Mouse (Mus musculus): ENCODE measurements around the gene Itprip. TPM values are rescaled to one million over a fixed set of nuclear protein-coding genes. Genes with fewer than 3 reads are reported as not detected.

The Itprip gene
- polyA plus RNA-seq, 3 experiments from 2014 or later, result 7.8 to 10.4 (median 8.0) TPM

GRCm38 (mm10) chr19:47914191-47914590 lies 4.9 kb downstream of the Itprip start:
- no peak for ATAC-seq

GRCm38 (mm10) chr19:47913344-47913743 lies 5.8 kb downstream of the Itprip start:
- no peak for ATAC-seq

- peak; percentile 19 for ATAC-seq
These were observed 8.3 kb downstream of the Itprip start for GRCm38 (mm10) chr19:47910751-47911150.

GRCm38 (mm10) chr19:47910117-47910618 lies 8.9 kb downstream of the Itprip start:
- peak; percentile 83 for ATAC-seq

GRCm38 (mm10) chr19:47909387-47910116 lies 9.5 kb downstream of the Itprip start:
- peak; percentile 48 for ATAC-seq

- ATAC-seq, result no peak
These were observed 10.1 kb downstream of the Itprip start for GRCm38 (mm10) chr19:47908961-47909371.

GRCm38 (mm10) chr19:47907596-47907995 lies 11.5 kb downstream of the Itprip start:
- ATAC-seq, result no peak

- no peak for ATAC-seq
These were observed 13.5 kb downstream of the Itprip start for GRCm38 (mm10) chr19:47905603-47906002.

GRCm38 (mm10) chr19:47905081-47905480 lies 14.0 kb downstream of the Itprip start:
- ATAC-seq, result no peak

- no peak for ATAC-seq
These were observed 15.4 kb downstream of the Itprip start for GRCm38 (mm10) chr19:47903679-47904078.

- no peak for ATAC-seq
These were observed 16.5 kb downstream of the Itprip start for GRCm38 (mm10) chr19:47902316-47903201.

- no peak for ATAC-seq
These were observed 18.5 kb downstream of the Itprip start for GRCm38 (mm10) chr19:47900558-47900957.

- ATAC-seq, result no peak
These were observed 19.1 kb downstream of the Itprip start for GRCm38 (mm10) chr19:47900012-47900411.

GRCm38 (mm10) chr19:47898472-47899079 lies 20.5 kb downstream of the Itprip start:
- peak; percentile 81 for ATAC-seq

- ATAC-seq, result no peak
These were observed 26.0 kb downstream of the Itprip start for GRCm38 (mm10) chr19:47893092-47893491.

GRCm38 (mm10) chr19:47891562-47892312 lies 27.4 kb downstream of the Itprip start:
- ATAC-seq, result no peak

- ATAC-seq, result peak; percentile 66
These were observed 28.5 kb downstream of the Itprip start for GRCm38 (mm10) chr19:47890489-47891130.

GRCm38 (mm10) chr19:47888037-47888436 lies 31.1 kb downstream of the Itprip start:
- no peak for ATAC-seq

- ATAC-seq, result peak; percentile 71
These were observed 31.7 kb downstream of the Itprip start for GRCm38 (mm10) chr19:47887417-47887816.

- ATAC-seq, result no peak
These were observed 32.5 kb downstream of the Itprip start for GRCm38 (mm10) chr19:47886617-47887016.

GRCm38 (mm10) chr19:47885886-47886285 lies 33.2 kb downstream of the Itprip start:
- no peak for ATAC-seq
